Mouse (Mus musculus) cerebral cortex, adult 2 months (tissue): Measurements from ENCODE around the gene Poglut1.

Experiments used
- WGBS: fragments of 180-500 bp; shearing (Covaris S2); methylation state at CpG from one replicate; pipeline ENCODE4 v1.1.7; 2018; 5-methylcytosine and 5-hydroxymethylcytosine counted together

Poglut1 gene

DNA sequence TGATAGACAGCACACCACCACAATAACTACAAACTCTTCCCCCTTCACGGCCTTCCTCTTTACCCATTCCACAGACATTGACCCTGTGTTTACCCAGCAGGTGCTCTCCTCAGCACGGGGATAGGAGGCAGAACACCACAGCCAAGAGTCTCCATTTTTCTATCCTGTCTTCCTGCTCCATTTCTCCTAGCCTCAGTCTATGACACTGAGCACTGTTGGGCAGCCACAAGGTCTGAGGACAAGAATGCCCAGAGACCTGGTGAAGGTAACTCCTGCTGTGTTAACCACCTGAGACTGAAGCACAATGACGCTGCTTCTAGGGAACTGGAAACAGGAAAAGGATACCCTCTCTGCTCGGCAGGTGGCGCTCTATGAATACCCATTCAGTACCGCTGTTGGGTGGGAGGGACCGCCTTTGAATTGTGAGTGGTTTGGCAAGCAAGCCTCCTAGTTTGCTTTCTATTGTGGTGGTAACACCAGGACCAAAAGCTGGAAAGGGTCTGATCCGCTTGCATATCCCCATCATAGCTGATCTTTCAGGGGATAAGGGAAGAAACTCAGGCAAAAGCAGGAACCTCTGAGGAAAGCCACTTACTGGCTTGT, 13.4 kb downstream of the Poglut1 start:
- WGBS: 27% methylated on average over 8 of the region's 8 CpGs

DNA sequence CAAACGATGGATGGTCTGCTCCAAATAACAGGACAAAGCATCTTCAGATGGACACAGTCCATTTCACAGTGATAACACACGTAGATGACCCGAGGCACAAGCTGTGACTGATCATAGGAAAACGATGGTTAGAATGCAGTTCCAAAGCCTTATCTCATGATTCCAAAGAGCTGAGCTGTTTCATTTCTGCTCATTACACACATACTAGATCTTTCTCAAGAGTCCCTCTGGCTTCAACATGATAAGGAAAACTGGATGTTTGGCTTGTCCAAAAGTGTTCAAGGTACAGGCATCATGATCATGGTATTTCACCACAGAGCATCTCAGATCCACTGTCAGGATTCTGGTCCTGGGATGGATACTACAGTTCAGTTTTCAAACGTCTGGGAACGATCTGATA, 23.8 kb downstream of the Poglut1 start:
- 84% methylated on average over 6 of the region's 6 CpGs for WGBS

DNA sequence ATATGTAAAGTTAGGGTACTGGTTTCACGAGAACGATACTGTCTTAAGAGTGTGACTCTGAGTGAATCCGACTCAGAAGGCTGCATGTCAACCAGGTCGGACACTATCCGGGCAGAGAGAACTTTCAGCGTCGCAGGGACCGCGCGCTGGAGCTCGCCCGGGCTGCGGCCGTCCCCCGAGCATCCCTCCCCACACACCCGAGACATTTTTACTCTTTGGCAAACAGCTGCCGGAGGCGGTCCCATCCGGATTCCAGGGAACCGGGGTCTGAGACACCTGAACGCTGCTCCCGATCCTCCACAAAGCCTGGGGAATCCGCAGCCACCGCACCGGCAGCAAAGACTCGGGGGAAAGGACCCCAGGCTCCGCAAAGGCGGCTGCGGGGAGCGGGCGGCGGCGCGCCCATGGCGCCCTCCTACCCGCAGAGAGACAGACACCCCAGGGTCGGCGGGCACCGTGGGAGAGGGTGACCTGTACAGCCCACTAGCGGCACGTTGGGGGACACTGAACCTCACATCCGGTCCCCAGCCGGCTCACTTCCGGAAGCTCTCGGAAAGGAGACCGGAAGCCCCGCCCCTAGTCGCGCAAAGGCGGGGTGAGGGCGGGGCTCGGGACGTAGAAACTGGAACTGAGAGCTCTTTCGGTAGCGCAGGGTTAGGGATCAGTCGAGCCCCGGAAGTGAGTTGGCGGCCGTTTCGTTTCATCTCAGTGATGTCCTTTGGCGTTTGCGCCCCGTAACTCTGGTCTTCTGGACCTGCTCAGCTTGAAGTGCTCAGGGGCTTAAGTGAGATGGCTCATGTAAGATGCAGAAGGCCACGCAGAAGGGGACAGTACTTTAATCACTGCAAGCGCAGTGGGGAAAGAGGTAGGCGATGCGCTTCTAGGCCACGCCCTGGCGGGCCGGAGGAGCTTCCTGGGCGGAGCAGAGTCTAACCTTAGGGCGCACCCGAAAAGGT, 27.7 kb downstream of the Poglut1 start, which contains the start of gene Timmdc1:
Gene Timmdc1 (minus strand): TSS at position 535 of the 956 bp plus-strand sequence.
- WGBS: under 1% methylated on average over 73 of the region's 73 CpGs

DNA sequence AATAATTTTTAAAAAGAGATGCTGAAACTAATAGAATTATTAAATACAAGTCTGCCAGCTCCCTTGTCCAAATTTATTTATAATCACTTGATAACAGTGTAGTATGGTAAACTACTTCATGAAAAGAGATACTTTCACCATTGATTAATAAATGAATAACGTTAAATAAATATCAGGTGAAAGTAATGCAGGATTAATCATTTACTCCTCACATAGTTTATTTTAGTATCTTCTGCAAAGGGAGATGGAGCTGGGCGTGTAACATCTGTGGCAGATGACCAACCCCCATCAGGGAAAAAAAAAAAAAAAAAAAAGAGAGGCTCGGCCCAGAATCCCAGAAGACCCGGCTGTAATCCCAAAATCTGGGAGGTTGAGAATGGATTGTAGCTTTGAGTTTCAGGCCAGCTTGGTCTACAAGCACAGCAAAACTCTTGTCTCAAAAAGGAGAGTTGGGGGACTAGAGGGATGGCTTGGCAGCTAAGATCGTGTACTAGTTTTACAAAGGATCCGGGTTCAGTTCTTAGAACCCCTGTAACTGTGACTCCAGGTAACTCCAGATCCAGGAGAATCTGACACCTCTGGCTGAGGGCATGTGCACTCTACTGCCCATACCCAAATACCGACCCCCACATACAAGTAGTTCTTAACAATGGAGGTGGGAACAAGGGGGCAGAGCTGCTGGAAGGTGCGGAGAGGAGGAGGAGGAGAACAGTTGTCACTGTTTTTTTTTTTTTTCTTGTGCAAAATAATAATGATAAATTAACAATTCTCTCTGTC, 28.7 kb downstream of the Poglut1 start:
- 29% methylated on average over 8 of the region's 8 CpGs for WGBS

DNA sequence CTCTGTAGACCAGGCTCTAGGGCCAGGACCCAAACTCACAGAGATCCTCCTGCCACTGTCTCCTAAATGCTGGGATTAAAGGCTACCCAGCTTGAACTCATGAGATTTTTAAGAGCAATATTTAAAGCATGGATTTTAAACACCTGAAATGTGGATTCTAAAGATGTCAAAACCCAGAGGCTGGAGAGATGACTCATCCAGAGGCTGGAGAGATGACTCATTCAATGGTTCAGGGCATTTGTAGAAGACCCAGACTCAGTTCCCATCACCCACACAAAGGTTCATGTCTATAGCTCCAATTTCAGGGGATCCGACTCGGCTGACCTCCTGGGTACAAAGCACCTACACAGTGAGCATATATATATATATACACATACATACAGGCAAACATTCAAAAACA, 30.9 kb downstream of the Poglut1 start:
- 100% methylated on average over 2 of the region's 2 CpGs for WGBS

DNA sequence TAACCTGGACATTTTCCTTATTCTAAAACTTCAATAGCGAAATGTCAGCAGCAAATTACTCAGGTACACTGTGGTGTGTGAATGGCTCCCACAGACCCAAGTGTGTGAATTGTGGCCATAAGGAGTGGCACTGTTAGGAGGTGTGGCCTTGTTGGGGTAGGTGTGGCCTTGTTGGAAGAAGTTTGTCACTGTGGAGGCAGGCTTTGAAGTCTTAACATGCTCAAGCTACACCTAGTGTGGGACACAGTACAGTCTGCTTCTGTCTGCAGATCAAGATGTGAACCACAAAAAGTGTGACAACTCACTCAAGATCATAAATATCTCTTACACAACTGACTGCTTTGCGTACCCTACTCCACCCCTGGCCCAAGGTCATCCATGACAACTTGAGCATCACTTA, 39.2 kb downstream of the Poglut1 start:
- WGBS: 96% methylated on average over 2 of the region's 2 CpGs

DNA sequence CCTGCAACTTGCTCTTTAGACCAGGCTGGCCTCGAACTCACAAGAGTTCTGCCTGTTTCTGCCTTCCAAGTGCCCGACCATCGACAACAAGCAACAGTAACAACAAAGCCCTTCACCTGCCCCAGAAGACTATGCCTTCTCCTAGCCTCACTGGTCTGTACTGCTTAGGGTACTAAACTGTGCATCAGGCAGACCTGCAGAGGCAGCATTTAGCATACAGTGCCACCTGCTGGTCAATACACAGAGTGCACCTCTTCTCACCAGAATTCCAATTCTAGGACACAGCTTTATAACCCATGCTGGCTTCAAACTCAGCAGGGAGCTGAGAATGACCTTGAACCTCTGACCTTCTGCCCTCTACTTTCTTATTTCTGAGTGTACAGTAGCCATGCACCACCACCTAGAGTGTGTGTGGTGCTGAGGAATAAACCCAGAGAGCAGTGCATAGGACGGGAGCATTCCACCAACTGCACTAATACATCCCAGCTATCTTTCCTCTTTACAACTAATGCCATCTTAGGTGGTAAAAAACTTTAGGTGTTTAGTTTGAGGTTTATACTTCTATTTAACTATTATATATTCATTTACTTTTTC, 43.9 kb downstream of the Poglut1 start:
- WGBS: 75% methylated on average over 4 of the region's 4 CpGs

DNA sequence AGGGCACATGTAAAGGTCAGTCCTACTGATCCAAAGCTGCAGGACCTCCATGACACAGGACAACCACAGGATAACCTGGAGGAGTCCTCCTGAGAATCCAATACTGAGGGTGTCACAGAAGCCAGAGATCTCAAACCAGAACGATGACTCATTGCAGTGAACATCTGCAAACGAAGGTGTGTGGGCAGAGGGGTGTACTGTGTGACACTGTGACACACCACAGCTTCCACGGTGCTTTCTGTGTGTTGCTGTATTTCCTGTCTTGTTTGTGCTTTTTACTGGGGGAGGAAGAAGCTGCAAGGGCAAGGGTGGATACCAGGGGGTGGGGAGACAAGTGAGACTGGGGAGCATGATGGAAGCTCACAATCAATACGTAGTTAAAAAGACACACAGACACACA, 46.5 kb downstream of the Poglut1 start:
- 66% methylated on average over 4 of the region's 4 CpGs for WGBS

DNA sequence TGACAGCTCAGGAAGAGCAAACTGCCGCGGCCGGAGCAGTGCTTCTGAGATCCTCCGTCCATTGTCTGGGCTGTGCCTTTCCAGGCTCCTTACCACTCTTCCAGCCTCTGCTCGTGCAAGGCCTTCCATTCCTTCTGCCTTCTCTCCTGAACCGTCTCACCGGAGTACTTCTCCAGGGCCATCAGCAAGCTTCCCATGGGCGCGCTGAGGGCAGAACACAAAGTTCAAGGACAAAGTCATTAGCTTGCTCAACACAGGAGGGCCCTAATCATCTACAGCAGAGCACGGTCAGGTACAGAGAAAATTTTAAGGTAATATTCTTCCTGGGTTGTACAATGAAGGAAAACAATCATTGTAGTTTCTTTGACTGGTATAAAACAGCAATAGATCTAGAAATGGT, 47.6 kb downstream of the Poglut1 start:
- 93% methylated on average over 10 of the region's 10 CpGs for WGBS

DNA sequence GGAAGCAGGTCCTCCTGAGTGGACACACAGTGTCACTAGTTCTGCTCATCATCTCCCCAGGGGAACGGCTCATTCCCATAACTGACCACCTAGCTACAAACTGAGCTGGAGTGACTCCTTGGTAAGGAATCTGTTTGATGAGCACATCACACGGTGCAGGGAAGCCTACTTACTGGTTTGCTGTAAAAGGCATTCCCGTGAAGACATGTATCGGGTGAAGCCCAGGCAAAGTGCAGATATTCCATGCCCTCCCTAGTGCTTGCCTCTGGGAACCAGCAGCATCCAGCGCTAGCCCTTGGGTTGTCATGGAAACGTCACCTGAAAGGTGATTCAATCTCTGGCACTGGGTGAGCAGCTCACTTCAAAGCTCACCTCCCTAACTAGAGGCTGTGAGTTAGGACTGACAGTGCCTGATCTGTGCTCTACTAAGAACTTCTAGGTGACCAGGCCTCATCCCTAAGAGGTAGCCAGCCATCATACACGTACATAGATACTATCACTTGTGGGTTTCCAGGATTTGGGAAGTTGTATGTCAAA, 53.4 kb downstream of the Poglut1 start:
- WGBS: 86% methylated on average over 7 of the region's 7 CpGs

DNA sequence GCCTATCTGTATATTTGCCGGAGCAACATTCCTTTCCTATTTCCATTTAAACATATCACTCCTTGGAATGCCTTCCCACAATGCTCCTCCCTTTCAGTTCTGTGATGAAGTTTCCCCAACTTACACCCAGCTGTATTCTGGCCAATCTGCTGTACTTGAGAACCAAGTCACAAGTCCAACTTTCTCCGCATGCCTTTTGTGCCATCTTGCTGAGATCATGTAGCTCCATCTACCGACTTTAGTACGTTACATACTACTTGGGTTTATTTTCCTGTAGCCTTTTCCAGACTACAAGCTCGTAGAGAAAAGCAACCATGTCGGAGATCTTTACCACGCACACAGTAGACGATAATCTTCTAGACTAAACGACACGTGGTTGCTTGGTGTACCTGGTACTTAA, 56.2 kb downstream of the Poglut1 start:
- 74% methylated on average over 10 of the region's 10 CpGs for WGBS

DNA sequence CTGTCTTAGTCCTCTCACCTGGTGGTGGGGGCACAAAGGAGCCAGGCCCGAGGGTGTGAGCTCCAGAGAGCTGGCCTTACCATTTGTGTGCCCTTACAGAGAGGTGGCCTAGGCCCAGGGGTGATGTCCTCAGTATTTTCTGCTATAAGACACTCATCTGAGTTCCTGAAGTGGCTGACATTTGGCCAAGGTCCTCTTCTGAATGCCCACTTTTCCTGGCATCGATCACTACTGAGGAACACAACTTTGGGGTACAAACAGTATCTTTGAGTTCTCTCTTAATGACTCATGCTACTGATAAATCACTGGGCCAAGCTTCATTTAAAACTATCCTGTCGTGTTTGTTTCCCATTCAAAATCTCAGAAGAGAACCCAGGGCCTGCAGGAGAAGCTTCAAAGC, 57.5 kb downstream of the Poglut1 start:
- 81% methylated on average over 3 of the region's 3 CpGs for WGBS

DNA sequence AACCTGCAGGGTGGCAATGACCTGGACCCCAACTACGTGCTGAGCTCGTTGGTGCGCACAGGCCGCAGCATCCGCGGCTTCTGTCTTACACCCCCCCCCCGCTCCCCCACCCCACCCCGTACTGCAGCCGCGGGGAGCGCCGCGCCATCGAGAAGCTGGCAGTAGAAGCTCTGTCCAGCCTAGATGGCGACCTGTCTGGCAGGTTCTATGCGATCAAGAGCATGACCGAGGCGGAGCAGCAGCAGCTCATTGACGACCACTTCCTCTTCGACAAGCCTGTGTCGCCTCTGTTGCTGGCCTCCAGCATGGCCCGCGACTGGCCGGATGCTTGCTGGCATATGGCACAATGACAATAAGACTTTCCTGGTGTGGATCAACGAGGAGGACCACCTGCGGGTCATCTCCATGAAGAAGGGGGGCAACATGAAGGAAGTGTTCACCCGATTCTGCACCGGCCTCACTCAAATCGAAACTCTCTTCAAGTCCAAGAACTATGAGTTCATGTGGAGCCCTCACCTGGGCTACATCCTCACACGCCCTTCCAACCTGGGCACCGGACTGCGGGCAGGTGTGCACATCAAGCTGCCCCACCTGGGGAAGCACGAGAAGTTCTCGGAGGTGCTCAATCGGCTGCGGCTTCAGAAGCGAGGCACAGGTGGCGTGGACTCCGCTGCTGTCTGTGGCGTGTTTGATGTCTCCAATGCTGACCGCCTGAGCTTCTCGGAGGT, 66.3 kb downstream of the Poglut1 start:
- 38% methylated on average over 42 of the region's 42 CpGs for WGBS

DNA sequence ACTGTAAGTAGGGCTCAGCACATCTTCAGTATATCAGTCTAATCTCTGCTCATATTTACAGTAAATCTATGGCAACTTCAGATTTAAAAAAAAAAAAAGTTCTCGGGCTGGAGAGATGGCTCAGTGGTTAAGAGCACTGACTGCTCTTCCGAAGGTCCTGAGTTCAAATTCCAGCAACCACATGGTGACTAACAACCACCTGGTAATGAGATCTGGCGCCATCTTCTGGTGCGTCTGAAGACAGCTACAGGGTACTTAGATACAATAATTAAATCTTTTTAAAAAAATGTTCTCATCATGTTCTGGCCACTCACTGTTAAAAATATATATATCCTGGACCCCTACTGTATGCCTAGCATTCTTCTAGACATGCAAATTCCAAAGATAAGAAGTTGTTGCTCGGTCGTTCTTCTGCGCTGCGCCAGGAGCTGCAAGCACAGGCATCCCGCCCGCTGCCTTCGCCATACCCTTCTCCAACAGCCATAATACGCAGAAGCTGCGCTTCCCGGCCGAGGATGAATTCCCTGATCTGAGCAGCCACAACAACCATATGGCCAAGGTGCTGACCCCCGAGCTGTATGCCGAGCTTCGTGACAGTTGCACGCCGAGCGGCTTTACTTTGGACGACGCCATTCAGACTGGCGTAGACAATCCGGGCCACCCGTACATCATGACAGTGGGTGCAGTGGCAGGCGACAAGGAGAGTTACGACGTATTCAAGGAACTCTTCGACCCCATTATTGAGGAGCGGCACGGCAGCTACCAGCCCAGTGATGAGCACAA, 67.1 kb downstream of the Poglut1 start:
- 19% methylated on average over 32 of the region's 32 CpGs for WGBS

DNA sequence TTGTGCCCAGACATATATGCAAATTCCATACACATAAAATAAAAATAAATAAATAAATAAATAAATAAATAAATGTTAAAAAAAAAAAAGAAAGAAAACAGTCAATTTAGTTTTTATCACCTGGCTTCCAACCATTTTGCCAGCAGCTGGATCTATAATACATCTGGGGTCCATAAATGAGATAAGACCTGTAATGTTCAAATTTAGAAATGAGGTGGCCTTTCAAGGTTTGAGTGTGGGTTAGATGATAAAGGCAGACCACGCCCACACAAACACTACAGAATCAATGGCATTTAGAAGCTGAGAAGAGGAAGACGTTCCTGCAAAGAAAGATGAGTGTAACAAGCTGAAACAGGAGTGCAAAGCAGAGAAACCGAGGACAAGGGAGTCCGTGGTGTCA, 68.7 kb downstream of the Poglut1 start:
- 91% methylated on average over 4 of the region's 4 CpGs for WGBS

DNA sequence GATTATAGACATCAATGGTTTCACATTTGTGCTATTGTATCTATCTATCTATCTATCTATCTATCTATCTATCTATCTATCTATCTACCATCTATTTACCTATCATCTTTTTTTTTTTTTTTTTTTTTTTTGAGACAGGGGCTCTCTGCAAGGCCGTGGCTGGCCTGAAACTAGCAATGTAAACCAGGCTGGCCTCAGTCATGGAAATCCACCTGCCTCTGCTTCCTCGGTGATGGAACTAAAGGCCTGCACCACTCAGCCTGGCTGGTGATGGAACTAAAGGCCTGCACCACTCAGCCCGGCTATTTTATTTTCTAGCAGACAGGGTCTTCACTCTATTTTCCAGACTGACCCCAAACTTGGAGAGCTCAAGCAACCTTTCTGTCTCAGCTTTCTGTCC, 71.8 kb downstream of the Poglut1 start:
- WGBS: 96% methylated on average over 3 of the region's 3 CpGs

DNA sequence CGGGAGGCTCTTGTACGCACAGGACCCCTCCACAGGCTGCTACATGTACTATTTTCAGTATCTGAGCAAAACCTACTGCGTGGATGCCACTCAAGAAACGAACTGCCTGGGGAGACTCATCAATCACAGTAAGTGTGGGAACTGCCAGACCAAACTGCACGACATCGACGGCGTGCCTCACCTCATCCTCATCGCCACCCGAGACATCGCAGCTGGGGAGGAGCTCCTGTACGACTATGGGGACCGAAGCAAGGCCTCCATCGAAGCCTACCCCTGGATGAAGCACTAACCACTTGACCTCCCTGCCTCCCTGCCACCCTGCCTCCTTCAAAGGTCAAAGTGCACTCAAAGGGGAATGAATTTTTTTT, 72.8 kb downstream of the Poglut1 start:
- 54% methylated on average over 14 of the region's 14 CpGs for WGBS

DNA sequence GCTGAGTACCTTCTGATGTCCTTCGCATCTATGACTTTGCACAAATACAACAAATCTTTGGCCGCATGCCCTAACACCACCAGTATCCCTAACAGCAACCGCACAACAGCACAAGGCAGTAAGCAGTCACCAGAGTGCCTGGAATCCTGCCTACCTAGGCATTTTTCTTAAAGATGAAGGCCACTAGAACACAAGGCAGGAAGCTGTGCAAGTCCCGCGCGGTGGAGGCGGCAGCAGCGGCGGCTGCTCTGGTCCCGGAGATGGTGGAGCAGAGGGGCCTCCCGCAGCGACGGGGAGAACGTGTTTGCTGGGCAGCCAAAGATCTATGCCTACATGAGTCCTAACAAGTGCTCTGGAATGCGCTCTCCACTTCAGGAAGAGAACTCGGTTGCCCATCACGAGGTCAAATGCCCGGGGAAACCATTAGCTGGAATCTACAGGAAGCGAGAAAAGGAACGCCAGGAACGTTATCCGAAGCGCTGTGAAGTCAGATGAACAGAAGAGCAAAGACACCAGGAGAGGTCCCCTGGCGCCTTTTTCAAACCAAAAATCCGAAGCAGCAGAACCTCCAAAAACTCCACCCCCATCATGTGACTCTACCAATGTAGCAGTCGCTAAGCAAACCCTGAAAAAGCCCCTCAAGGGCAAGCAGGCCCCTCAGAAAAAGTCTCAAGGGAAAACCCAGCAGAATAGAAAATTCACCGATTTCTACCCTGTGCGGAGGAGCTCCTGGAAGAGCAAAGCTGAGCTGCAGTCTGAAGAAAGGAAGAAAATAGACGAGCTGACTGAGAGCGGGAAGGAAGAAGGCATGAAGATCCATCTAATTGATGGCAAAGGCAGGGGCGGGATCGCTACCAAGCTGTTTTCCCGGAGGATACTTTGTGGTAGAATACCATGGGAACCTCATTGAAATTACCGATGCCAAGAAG, 73.5 kb downstream of the Poglut1 start:
- WGBS: 8% methylated on average over 34 of the region's 34 CpGs

DNA sequence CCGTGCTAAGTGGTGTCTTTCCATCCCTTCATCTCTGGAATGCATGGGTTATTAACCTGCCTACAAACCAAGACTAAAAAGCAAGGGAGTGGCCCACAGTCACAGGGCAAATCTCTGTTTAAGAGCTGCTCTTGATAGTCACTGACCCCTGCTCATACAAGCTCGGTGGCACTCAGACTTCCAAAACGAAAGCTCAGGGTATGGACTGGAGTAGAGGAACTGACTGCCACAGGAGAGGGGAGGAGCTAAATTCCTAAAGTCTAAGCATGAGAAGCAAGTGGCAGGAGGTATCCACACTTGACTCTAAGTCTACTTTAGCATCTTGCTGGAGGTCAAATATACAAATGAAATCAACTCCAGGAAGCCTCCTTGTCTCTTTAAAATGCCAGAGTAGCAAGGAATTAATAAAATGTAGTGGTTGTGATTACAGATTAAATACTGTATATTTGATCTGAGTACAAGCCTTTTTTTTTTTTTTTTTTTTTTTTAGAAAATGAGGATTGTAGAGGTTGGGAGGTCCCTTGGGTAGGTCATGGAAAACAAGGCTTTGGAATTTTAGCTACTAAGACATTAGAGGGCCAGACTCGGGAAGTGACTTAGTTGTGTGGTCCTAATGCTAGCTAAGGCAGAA, 74.3 kb downstream of the Poglut1 start:
- WGBS: 50% methylated on average over 4 of the region's 4 CpGs
